Mouse (Mus musculus) large intestine, adult 2 months (tissue): Measurements from ENCODE around the gene Cdk20. TPM values are rescaled to one million over a fixed set of nuclear protein-coding genes. Genes with fewer than 3 reads are reported as not detected.
A peak's percentile ranks its signal among the peaks of the same experiment; 100 is the strongest.

ENCODE experiments used
- DNase-seq: peaks from one replicate; pipeline ENCODE4 v3.0.0-alpha.2; 2012; ENCODE audit warnings: low read depth, low spot score
- WGBS: fragments of 180-500 bp; shearing (Covaris S2); methylation state at CpG from one replicate; pipeline ENCODE4 v1.1.7; 2018; 5-methylcytosine and 5-hydroxymethylcytosine counted together
- polyA plus RNA-seq: library from polyadenylated mRNA; depleted of rRNA; stranded (reverse); fragments of >200 nt; gene quantifications from 2 replicates; pipeline ENCODE4 v1.2.3, GENCODE M21; 2012; rRNA removed

The Cdk20 gene
- polyA plus RNA-seq, result 5.3 and 6.3 TPM in 2 replicates

DNA sequence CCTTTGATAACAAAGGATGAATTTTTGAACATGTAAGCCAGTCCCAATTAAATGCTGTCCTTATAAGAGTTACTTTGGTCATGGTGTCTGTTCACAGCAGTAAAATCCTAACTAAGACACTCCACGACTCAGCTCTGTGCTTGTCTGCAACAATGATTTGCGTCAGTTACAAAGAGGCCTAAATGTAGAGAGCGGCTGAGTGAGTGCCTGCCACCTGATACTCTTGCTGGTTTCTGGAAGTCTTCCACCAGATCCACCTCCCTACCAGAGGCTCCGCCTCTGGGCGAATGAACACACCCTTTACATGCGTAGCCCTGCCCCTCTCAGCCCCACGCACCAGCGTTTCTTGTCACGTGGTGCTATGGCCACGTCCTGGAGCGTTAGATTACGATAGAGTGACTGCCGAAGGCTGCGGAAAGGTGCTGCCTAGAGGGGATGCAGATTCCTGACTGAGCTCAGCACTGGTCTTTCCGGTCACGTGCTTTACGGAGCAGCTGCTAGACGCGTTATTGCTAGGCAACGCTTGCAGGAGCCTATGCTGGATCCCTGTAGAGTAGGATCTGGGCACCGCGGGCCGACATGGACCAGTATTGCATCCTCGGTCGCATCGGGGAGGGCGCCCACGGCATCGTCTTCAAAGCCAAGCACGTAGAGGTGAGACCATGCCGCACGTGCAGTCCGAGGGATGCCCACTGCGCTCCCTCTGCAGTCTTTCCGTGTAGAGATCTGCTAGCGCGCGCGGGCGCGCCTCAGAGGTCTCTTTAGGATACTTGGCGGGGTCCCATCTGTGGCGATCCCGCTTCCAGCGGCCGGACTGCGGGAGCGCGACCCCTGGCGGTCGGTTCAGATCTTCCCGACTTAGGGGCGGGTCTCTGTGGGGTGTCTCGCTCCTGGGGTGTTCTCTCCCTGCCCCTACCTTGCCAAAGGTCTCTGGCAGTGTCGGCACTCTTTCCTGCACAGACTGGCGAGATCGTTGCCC lies at the start of gene Cdk20:
Gene Cdk20 (plus strand): TSS at position 298 of the 979 bp plus-strand sequence.
- WGBS, result under 1% methylated on average over 57 of the region's 57 CpGs
- DNase-seq, result peak; percentile 84

DNA sequence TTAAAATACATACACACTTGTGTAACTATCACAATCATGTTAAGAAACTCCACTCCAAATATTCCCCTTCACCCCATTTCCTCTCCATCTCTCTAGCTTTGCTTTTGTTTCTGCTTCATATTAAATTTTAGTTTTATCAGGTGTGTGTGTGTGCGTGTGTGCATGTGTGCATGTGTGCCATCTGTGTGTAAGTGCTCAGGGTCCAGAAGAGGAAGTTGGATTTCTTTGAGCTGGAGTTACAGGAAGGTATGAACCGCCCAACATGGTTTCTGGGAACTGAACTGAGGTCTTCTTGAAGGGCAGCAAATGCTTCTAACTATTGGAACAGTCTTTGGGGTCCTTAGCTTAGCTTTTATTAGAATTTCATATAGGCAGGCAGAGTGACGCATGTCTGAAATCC lies 47.2 kb upstream of the Cdk20 start:
- WGBS, result 88% methylated on average over 3 of the region's 3 CpGs
- no peak for DNase-seq

DNA sequence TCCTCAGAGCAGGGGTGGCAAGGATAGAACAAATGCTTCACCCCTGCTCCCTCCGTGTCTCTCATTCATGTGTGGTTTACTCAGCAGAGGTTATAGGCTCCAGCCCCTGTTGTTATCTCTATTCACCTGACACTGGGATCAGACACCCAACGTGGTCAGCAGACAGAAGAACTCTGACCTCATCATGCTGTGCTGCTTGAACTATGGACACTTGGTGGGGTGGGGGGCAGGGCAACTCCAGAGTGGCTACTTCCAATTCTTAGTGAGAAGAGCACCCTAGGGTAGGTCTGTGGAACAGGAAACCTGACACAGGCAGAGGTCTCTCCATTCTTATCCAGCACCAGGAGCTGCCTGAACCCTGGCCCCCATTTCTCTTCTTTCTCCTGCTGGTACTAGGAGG lies 46.1 kb upstream of the Cdk20 start:
- no peak for DNase-seq
- 29% methylated on average over 2 of the region's 2 CpGs for WGBS

DNA sequence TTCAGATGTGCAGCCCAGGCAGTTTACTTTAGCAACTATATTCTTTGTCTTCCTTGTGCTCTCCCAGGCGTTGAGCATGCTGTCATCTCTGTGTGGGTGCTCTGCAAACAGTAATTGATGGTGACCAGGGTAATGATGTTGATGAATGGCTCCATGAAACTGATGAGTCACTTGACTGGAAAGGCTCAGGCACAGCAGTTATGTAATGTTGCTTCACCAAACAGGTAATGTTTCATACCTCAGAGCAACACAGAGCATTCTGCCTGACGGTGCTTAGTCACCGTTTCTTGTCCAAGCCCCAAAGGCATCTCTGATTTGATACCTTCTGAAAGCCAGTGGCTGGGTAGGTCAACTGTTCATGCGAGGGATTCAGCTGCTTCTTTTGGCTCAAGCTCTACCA lies 43.7 kb upstream of the Cdk20 start:
- DNase-seq, result no peak
- 59% methylated on average over 4 of the region's 4 CpGs for WGBS

DNA sequence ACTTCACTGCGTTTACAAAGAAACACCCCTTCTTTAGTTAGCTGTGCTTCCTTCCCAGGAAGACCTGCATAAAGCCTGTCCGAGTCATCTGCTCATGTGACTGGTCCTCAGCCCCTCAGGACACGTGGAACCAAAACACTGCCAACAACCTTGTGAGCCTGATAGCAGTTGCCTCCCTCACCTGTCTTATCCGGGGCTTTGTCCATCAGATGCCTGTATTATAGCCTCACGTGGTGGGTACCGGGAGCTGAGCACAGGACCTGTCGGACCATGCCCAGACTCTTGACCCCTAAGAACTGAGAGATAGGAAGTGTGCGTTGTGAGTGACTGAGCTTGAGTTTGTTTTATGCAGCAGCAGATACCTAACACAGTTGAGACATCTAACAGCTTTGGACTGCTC lies 35.1 kb upstream of the Cdk20 start:
- no peak for DNase-seq
- WGBS, result 49% methylated on average over 8 of the region's 8 CpGs

DNA sequence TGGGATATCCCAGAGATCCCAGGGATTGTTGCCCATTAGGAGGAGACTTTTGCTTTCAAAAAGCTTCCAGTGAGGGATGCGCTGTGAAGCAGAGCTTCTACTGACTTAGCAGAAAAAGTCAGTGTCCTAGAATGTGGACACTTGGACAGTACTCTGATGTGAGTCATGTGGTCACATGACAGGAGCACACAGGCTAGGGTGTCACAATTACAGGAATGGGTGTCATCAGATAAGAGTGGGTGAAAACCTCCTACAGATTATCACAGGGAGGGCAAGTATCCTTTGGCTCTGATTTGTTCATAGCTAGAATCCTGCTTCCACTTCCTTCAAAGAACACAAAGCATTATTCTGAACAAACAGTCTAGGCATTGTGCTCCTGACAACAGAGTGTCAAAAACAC lies 34.0 kb upstream of the Cdk20 start:
- WGBS, result 76% methylated on average over 1 of the region's 1 CpGs
- DNase-seq, result no peak

DNA sequence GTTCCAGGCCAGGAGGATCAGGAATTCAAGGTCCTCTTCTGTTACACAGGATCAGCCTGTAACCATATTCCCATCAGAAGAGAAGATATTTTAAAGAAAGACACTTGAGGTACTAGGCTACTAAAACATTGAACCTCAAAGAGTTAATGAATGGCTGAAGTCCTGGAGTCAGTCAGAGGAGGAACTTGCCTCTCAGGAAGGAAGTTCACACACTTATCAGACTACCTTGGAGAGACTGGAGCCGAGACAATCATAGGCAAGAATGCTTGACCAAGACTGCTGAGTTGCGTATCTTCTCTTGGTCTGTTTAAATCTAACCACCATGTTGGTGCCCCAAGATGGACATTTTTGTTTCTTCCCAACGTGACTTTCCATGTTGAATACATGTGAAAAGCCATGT lies 32.2 kb upstream of the Cdk20 start:
- DNase-seq, result no peak
- WGBS, result 70% methylated on average over 3 of the region's 3 CpGs

DNA sequence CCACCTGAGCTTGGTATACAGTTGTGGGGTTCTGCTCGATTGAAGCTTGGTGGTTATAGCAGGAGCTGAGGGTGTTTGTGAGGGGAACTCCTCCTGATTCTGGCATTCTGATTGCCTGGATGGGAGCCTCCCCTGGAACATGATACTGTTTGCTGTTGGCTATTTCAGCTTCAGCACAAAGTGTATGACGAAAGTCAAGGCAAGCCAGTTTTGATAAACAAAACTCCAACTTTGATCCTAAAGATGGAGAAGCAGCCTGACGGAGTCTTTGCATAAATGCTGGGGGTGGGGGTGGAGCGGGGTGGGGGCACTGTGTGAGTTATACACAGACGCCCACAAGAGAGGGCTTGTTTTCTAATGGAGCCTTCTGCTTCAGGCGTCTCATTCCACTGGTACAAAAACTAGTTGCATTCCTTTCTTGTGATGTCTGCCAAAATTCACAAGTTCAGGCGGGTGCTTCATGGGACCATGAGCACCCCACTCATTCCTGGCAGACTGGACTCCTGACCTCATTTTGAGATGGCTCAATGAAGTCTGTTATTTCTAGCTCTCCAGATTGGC lies 31.2 kb upstream of the Cdk20 start:
- 27% methylated on average over 7 of the region's 7 CpGs for WGBS
- no peak for DNase-seq

DNA sequence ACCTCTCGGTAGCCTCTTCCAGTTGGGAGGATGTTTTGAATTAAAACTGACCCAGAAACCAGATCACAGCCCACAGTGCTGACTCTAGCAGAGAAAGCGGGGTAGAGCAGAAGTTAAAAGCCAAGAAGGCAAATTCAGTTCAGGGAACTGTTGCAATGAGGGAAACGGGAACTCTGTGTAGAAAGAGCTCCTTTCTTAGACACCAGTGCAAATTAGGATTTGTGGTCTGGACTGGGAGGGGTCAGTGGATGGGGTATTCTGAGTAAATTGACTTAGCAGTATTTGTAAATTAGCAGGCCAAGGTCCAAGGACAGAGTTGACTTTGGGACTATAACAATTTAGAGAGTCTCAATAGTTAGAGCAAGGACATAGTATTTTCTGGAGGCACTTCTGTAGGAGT lies 30.1 kb upstream of the Cdk20 start:
- no peak for DNase-seq
- 44% methylated on average over 3 of the region's 3 CpGs for WGBS

DNA sequence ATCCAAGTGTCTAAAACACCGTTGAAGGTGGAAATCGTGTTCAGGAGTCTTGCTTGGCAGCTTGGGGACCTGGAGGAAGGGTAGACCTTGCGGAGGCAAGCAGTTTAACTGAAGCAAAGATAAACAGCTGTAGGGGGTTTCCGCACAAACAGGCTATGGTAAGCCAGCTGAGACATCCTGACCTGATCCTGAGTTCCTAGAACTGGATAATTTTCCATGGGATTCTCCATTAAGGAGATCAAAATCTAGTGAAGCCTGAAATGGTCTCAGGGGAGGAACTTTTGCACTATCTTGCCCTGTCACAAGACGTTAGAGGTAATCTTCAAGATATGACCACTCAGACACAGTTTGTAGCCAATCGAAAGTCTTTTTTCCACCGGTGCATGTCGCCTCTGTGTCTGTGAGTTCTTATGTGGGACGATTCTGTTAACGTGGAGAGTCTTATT lies 29.6 kb upstream of the Cdk20 start:
- 80% methylated on average over 10 of the region's 10 CpGs for WGBS
- DNase-seq, result no peak

DNA sequence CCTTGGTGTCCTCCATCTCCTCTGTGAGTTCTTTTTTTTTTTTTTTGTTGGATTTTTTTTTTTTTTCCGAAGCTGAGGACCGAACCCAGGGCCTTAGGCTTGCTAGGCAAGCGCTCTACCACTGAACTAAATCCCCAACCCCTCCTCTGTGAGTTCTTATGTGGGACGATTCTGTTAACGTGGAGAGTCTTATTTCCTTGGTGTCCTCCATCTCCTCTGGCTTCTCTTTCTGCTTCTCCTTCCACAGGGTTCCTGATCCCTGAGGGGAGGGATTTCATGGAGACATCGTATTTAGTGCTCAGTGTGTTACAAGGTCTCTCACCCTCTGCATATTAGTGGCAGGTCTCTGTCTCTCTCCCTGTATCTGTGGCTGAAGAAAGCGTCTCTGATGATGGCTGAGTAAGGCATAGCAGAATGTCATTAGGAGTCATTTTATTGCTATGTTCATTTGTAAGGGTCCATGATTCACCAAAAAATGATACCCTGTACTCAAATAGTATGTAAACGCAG lies 29.1 kb upstream of the Cdk20 start:
- no peak for DNase-seq
- WGBS, result 86% methylated on average over 8 of the region's 8 CpGs

DNA sequence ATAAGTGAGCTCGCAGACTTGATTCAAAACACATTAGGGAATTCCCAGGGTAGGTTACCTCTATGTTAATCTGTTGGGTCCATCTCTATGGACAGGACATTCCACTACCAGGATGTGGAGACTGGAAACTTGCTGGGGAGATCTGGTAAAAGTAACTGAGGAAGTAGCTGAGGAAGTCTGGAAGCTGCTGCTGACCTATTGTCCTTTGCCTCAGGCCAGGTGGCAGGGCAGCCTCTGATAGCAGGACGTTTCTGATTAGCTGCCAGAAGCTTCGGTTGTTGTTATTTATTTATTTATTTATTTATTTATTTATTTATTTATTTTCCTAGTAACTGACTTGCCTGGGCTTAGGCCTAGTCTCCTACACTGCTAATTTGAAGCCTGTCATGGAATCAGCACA lies 28.6 kb upstream of the Cdk20 start:
- WGBS, result 72% methylated on average over 3 of the region's 3 CpGs
- DNase-seq, result no peak

DNA sequence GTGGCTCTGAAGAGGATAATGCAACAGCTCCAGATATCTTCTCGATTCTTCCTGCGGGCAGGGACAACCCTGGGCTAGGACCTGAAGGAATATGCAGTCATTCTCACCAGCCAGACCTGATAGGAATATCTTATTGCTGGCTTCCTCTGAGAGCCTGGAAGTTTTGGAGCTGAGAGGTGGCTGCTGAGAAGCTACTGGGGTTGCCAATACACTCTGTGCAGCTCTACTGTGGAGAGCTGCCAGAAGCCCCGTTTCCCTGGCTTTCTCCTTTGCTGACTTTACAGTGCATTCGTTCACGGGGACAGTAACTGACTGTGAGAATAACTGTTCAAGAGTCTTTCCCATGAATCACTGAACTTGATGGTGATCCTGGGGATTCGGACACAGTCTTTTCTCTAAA lies 26.6 kb upstream of the Cdk20 start:
- DNase-seq, result no peak
- WGBS, result 65% methylated on average over 6 of the region's 6 CpGs

DNA sequence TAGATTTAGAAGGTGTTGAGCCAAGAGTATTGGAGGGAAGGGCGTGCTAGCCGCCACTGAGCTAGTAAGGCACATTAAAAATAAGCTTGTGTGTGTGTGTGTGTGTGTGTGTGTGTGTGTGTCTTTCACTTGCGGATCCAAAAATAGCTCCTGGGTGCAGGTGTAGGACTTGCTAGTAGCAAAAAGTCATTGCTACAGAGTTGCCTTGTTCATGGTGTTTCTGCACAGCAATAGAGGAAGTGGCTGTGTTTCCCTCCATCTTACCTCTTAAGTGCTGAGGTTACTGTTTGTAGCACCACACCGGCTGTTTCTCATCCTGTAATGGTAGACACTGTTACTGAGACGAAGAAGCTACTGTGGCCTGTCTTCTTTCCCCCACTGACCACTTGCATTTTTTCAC lies 24.1 kb upstream of the Cdk20 start:
- WGBS, result 85% methylated on average over 5 of the region's 5 CpGs
- DNase-seq, result no peak

DNA sequence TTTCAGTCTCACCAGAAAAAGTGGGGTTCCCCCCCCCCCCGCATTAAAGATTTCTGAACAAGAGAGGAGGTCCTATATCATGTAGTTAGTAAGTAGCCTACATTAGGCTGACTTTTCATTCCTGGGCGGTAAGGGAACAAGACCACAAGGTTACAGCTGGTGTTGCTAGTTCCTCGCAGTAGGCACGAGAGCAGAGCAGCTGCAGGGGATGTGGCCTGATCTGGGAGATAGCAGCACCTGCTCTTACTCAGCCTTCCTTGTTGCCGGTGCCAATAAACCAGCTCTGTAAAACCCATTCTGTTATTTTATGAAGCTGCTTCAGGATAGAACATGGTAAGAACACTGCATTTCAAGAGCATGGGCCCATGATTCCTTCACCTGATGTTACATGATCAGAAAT lies 21.5 kb upstream of the Cdk20 start:
- 37% methylated on average over 5 of the region's 5 CpGs for WGBS
- no peak for DNase-seq

DNA sequence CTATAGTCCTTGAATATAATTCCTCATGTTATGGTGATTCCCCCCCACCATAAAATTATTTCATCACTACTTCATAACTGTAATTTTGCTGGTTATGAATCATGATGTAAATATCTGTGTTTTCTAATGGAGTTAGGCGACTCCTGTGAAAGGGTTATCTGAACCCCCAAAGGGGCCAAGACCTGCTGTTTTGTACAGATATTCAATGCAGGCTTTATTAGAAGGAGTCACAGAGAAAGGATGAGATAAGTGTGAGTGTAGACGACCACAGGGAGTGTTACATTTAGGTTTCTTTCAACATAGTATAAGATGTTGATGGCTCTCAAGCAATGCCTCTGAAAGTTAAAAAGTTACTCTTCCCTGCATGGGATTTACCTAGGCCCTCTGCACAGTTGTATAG lies 20.8 kb upstream of the Cdk20 start:
- 86% methylated on average over 2 of the region's 2 CpGs for WGBS
- no peak for DNase-seq

DNA sequence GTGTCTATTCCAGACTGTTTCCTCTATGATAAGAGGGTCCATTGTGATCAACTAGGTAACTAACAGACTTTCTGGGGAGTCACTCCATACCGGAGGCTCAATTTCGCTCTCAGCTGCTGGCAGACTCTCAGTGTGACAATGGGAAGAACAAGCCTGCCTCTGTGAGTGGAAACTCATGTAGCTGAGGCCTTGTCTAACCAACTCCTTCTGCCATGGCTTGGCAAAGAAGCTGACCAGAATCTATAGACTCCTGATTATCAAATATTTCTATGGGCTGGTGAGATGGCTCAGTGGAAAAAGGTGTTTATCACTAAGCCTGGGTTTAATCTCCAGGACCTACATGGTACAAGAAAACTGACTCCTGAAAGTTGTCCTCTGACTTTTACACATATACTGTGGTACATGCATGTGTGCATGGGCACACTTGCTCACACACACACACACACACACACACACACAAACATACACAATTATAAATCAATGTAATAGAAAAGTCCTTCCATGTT lies 19.3 kb upstream of the Cdk20 start:
- 93% methylated on average over 2 of the region's 2 CpGs for WGBS
- DNase-seq, result no peak

DNA sequence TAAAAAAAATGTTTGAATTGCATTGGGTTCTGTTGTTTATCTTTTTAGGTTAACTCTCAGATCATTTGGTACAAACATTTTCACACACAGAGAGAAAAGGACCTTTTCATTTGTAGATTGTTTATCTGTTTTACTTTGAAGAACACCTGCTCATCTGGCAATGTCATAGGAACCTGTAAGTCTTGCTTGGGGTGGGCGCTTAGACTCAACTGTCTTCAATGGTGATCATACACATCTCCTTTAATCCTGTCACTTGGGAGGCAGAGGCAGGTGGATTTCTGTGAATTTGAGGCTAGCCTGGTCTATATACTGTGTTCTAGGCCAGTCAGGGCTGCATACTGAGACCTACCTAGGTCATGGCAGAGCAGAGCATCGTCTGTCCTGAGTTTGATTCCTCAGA lies 16.5 kb upstream of the Cdk20 start:
- no peak for DNase-seq
- WGBS, result 90% methylated on average over 2 of the region's 2 CpGs

DNA sequence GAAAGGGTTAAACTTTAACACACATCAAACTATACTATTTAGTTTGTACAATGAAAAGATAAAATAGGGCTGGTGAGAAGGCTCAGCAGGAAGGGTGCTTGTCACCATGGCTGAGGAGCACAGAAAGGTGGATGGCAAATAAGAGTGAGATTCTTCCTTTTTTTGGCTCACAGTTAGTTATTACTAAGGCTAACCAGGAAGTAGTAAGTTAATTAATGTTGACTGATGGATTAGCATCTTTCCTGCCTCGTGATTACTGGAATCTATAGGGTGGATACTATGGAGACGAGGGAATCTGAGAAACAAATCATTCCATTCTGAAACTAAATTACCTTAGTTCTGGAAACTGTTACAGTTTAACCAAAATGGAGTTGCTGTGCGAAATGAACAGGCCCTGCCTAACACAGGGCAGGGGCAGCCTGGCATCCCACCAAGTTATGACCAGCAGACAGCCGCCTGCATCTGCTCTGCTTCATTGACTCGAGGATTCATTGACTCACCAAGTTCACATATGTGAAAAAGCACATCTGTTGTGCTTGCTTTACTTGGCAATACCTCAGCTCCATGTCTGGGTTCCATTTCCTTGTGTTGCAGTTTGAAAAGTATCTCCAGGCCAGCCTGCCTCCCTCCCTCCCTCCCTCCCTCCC lies 15.0 kb upstream of the Cdk20 start:
- no peak for DNase-seq
- WGBS, result 16% methylated on average over 5 of the region's 5 CpGs

DNA sequence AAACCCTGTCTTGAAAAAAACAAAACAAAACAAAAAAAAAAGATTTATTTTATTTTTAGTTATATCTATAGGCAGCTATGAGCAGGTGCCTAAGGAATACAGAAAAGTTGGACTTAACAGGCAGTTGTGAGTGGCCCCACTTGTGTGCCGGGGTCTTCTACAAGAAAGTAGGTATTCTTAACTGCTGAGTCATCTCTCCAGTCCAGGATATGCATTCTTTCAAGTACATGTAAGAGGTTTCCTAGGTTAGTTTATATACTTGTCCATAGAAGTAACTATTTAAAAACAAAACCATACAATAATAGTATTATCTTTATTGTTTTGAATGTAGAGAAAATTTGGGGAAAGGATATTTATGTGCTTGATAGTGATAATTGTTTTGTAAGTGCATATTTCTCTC lies 11.3 kb upstream of the Cdk20 start:
- WGBS, result 68% methylated on average over 1 of the region's 1 CpGs
- DNase-seq, result no peak
